Mouse (Mus musculus) lung, postnatal 0 days (tissue): ENCODE measurements at regions not wholly inside any gene's neighbourhood (a gene's known extent, or its start where the extent isn't known, plus 50 kb on each side); places are given as distances from the start of the nearest gene placed in this dataset.

ENCODE experiments used
- CTCF ChIP-seq: IDR thresholded peaks from 2 replicates; pipeline ENCODE4 v1.5.1; 2016; ENCODE audit warnings: antibody characterized with exemption, mild to moderate bottlenecking
- EP300 ChIP-seq: IDR thresholded peaks from 2 replicates; pipeline ENCODE4 v1.6.1; 2016; ENCODE audit warnings: antibody characterized with exemption, mild to moderate bottlenecking, control low read depth

GRCm38 (mm10) chr9:74732451-74732850 is 129.3 kb upstream of the Onecut1 start:
- TF ChIP-seq CTCF: no peak
- no peak for TF ChIP-seq EP300
